Mouse (Mus musculus) limb, embryonic 15.5 days (tissue): ENCODE results near the gene Atxn7l1. TPM values are rescaled to one million over a fixed set of nuclear protein-coding genes. Genes with fewer than 3 reads are reported as not detected.

Experiments
- ATAC-seq: fragments of 200-750 bp; cut with Nextera tagmentation; 2 replicates; pipeline ENCODE4 v1.8.0; 2017; ENCODE audit warnings: low read depth, moderate TSS enrichment; ENCODE audit not compliant: insufficient number of reproducible peaks, low FRiP score, low TSS enrichment
- H3K27ac ChIP-seq: fragments of 300-500 bp; sonication (generic); 2 replicates; pipeline ENCODE4 v1.5.1; 2015; ENCODE audit warnings: moderate library complexity, mild to moderate bottlenecking, inconsistent platforms
- H3K27me3 ChIP-seq: fragments of 300-500 bp; sonication (generic); 2 replicates; pipeline ENCODE4 v1.6.1; 2015; ENCODE audit warnings: inconsistent platforms
- H3K36me3 ChIP-seq: fragments of 300-500 bp; sonication (generic); 2 replicates; pipeline ENCODE4 v1.6.1; 2015; ENCODE audit warnings: inconsistent platforms
- H3K4me1 ChIP-seq: fragments of 300-500 bp; sonication (generic); 2 replicates; pipeline ENCODE4 v1.6.1; 2015; ENCODE audit warnings: inconsistent platforms
- H3K4me2 ChIP-seq: fragments of 300-500 bp; sonication (generic); 2 replicates; pipeline ENCODE4 v1.6.1; 2015; ENCODE audit warnings: mild to moderate bottlenecking, inconsistent platforms
- H3K4me3 ChIP-seq: fragments of 300-500 bp; sonication (generic); 2 replicates; pipeline ENCODE4 v1.5.1; 2015; ENCODE audit warnings: mild to moderate bottlenecking, inconsistent platforms
- H3K9ac ChIP-seq: fragments of 300-500 bp; sonication (generic); 2 replicates; pipeline ENCODE4 v1.6.1; 2015; ENCODE audit warnings: inconsistent platforms
- H3K9me3 ChIP-seq: fragments of 300-500 bp; sonication (generic); 2 replicates; pipeline ENCODE4 v1.6.1; 2016; ENCODE audit warnings: inconsistent platforms
- WGBS: fragments of 180-500 bp; shearing (Covaris S2); methylation state at CpG from one replicate; pipeline ENCODE4 v1.1.7; 2015; 5-methylcytosine and 5-hydroxymethylcytosine counted together
- polyA plus RNA-seq: library from polyadenylated mRNA; unstranded; fragments of >200 nt; fragmentation: Nextera tagmentation; extraction: Ambion mirVana; gene quantifications from 2 replicates; pipeline ENCODE4 v1.2.1, GENCODE M21; 2015

Gene Atxn7l1
- polyA plus RNA-seq, 1 experiment from 2014 or later = 10.9 TPM

DNA sequence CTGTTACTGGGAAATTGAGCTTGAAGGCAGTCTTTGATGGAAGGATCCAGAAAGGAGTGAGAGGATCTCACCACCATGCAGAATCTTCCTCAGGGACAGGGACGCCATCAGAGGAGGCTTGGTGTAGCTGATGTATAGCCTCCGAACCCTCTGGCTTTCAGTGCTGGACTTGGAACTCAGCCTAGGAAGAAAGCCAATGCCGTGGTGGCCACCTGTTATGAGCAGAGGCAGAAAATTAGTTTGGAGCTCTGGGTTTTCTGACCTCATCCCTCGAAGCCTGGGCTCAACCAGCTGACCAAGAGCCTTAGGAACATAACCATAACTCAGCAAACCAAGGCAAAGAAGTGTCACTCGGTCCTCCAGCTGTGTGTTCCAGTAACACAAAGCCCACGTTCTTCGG is 71.9 kb downstream of the Atxn7l1 start:
- H3K36me3 ChIP-seq = no peaks in the 10 kb centered on the region
- no peak overlapping the region for H3K4me3 ChIP-seq
- peaks cover 17% of the 10 kb centered on the region for H3K4me1 ChIP-seq
- WGBS = 64% methylated on average over 7 of the region's 7 CpGs
- H3K9me3 ChIP-seq = no peaks in the 10 kb centered on the region
- H3K27me3 ChIP-seq = no peaks in the 10 kb centered on the region
- H3K9ac ChIP-seq = no peak overlapping the region
- no peak for ATAC-seq
- H3K4me2 ChIP-seq = no peak overlapping the region
- no peak overlapping the region for H3K27ac ChIP-seq

DNA sequence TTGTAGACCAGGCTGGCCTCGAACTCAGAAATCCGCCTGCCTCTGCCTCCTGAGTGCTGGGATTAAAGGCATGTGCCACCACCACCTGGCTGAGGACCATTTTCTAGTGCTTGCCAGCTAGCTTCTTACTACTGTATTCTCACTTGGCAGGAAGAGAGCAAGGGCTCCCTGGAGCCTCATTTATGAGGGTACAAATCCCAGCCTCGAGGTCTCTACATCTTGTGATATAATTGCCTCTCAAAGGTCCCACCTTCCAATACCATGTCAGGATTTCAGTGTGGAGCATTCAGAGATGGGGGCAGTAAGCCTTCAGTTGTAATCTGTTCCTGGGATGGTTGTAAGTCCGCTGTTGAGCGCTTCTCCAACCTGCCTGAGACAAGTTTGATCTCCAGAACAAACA is 72.6 kb downstream of the Atxn7l1 start:
- no peaks in the 10 kb centered on the region for H3K36me3 ChIP-seq
- H3K27ac ChIP-seq = no peak overlapping the region
- H3K4me3 ChIP-seq = no peak overlapping the region
- ATAC-seq = no peak
- H3K27me3 ChIP-seq = no peaks in the 10 kb centered on the region
- WGBS = 69% methylated on average over 5 of the region's 5 CpGs
- no peak overlapping the region for H3K9ac ChIP-seq
- H3K9me3 ChIP-seq = no peaks in the 10 kb centered on the region
- no peak overlapping the region for H3K4me2 ChIP-seq
- peaks cover 17% of the 10 kb centered on the region for H3K4me1 ChIP-seq

GRCm38 (mm10) chr12:33220509-33221051 is 73.1 kb downstream of the Atxn7l1 start:
- Histone ChIP-seq H3K9ac (no peak overlapping the region), H3K36me3 (no peaks in the 10 kb centered on the region), H3K9me3 (no peaks in the 10 kb centered on the region), H3K4me1 (peaks cover 17% of the 10 kb centered on the region), H3K27ac (no peak overlapping the region), H3K27me3 (no peaks in the 10 kb centered on the region), H3K4me3 (no peak overlapping the region), H3K4me2 (no peak overlapping the region)
- ATAC-seq = no peak
- 69% methylated on average over 11 of the region's 11 CpGs for WGBS

DNA sequence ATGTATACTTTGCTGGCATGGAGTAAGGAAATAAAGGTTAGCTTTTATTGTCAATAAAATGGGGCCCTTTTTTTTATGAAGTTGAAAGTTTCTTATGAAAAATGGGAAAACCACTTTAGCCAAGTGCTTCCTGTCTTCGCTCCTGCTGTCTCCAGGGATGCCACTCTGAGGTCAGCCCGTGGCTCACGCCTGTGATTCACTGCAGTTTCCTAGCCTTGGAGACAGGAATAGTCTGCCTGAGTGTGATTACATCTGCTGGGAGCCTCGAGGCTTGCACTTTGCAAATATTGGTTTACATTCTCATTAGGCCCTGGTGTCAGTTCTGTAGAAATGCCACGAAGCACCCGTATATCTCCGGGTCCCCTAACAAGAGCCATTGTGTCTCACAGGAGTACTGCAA is 74.7 kb downstream of the Atxn7l1 start:
- Histone ChIP-seq H3K9me3 (no peaks in the 10 kb centered on the region), H3K27ac (no peak overlapping the region; the same call in 1 of the 2 replicates), H3K9ac (no peak overlapping the region), H3K4me1 (peaks cover 17% of the 10 kb centered on the region), H3K4me3 (no peak overlapping the region), H3K4me2 (no peak overlapping the region), H3K36me3 (no peaks in the 10 kb centered on the region), H3K27me3 (no peaks in the 10 kb centered on the region)
- ATAC-seq = no peak
- 46% methylated on average over 7 of the region's 7 CpGs for WGBS

DNA sequence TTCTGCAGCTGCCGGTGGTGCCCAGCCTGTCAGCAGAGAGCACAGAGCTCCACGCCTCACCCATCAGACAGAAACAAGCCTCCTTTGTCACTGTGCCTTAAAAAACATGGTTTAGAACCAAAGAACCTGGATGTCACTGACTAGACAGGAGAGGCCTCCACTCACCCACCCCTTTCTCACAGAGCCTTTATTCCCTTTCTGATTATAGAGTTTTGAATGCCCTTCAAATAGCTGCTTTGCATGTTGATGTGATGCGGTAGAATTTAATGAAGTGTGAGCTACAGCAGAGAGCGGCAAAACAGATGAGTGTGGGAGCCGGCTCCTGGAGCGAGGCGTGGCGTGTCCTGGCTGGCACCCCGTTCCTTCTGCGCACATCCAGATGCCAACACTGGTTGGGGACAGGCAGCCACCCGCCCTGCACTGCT is 77.6 kb downstream of the Atxn7l1 start:
- no peak for ATAC-seq
- H3K27me3 ChIP-seq = no peaks in the 10 kb centered on the region
- peaks cover 13% of the 10 kb centered on the region for H3K4me1 ChIP-seq
- no peak overlapping the region for H3K4me3 ChIP-seq
- H3K9me3 ChIP-seq = no peaks in the 10 kb centered on the region
- H3K36me3 ChIP-seq = no peaks in the 10 kb centered on the region
- WGBS = 46% methylated on average over 11 of the region's 11 CpGs
- H3K9ac ChIP-seq = no peak overlapping the region
- no peak overlapping the region for H3K4me2 ChIP-seq
- H3K27ac ChIP-seq = no peak overlapping the region

DNA sequence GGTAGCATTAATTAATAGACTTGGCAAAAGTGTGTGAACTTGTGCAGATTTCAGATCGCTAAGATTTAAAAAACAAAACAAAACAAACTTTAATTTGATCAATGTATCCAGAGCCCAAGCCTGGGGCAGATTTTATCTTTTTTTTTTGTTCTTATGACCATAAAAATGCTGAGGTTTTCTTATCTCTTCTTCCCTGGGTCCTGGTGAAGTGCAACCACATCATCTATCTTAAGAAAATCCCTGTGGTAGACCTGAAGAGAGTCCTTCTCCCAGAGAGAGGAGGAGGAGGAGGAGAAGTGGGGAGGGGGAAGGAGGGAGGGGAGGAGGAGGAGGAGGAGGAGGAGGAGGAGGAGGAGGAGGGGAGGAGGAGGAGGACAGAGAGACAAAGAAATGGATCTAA is 78.5 kb downstream of the Atxn7l1 start:
- H3K36me3 ChIP-seq = no peaks in the 10 kb centered on the region
- no peak overlapping the region for H3K4me3 ChIP-seq
- WGBS = 82% methylated on average over 1 of the region's 1 CpGs
- ATAC-seq = no peak
- no peaks in the 10 kb centered on the region for H3K27me3 ChIP-seq
- no peak overlapping the region for H3K9ac ChIP-seq
- H3K4me1 ChIP-seq = peaks cover 9% of the 10 kb centered on the region
- H3K27ac ChIP-seq = no peak overlapping the region
- H3K4me2 ChIP-seq = no peak overlapping the region
- no peaks in the 10 kb centered on the region for H3K9me3 ChIP-seq

- no peak for ATAC-seq
- WGBS = 66% methylated on average over 10 of the region's 10 CpGs
- no peaks in the 10 kb centered on the region for H3K27me3 ChIP-seq
- no peak overlapping the region for H3K4me2 ChIP-seq
- peaks cover 8% of the 10 kb centered on the region for H3K4me1 ChIP-seq
- no peak overlapping the region for H3K4me3 ChIP-seq
- no peaks in the 10 kb centered on the region for H3K36me3 ChIP-seq
- H3K27ac ChIP-seq = no peak overlapping the region
- no peak overlapping the region for H3K9ac ChIP-seq
- no peaks in the 10 kb centered on the region for H3K9me3 ChIP-seq
Observed at GRCm38 (mm10) chr12:33226596-33226995, 79.1 kb downstream of the Atxn7l1 start.

- Histone ChIP-seq H3K9ac (no peak overlapping the region), H3K4me1 (peaks cover 12% of the 10 kb centered on the region), H3K4me2 (no peak overlapping the region), H3K36me3 (no peaks in the 10 kb centered on the region), H3K27ac (no peak overlapping the region), H3K9me3 (no peaks in the 10 kb centered on the region), H3K4me3 (no peak overlapping the region), H3K27me3 (no peaks in the 10 kb centered on the region)
- WGBS = 56% methylated on average over 4 of the region's 4 CpGs
- ATAC-seq = no peak
Observed at GRCm38 (mm10) chr12:33235314-33235713, 87.8 kb downstream of the Atxn7l1 start.

GRCm38 (mm10) chr12:33235771-33236323 is 88.4 kb downstream of the Atxn7l1 start:
- no peak overlapping the region for H3K4me3 ChIP-seq
- no peak overlapping the region for H3K9ac ChIP-seq
- no peaks in the 10 kb centered on the region for H3K36me3 ChIP-seq
- H3K27me3 ChIP-seq = no peaks in the 10 kb centered on the region
- ATAC-seq = no peak
- H3K4me2 ChIP-seq = no peak overlapping the region
- no peaks in the 10 kb centered on the region for H3K9me3 ChIP-seq
- WGBS = 53% methylated on average over 13 of the region's 13 CpGs
- H3K4me1 ChIP-seq = peaks cover 12% of the 10 kb centered on the region
- no peak overlapping the region for H3K27ac ChIP-seq

DNA sequence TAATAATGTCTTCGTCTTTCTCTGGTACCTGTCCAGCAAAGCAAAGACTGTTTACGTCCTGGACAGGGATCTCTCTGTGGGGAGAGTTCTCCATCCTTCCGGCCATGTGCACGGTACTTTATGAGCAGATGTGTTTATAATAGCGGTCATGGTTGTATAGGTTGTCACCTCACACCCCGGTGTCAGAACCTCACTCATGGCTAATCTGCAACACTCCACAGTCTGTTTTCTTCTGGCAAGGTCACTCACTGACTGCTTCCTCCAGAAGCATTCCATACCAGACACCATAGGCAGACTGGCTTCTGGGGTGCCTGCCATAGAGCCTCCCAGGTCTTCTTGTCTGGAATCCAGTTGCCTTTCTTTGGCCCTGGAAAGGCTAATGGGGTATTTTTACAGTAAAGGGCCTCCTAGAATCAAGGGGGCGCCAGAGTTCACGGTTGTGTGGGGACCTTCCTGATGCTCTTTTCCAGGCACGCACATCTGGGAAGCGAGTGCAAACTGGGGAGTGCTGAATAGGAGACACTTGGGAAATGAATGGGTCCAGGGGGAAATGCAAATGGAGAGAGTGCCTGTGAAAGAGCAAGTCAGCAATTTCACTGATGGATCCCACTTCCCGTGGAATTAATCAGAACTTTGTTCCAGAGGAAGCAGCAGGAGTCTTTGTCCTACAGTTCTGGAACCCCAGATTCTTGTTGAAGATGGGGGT is 89.0 kb downstream of the Atxn7l1 start:
- Histone ChIP-seq H3K9me3 (no peaks in the 10 kb centered on the region), H3K9ac (no peak overlapping the region), H3K4me2 (no peak overlapping the region), H3K4me3 (no peak overlapping the region), H3K36me3 (no peaks in the 10 kb centered on the region), H3K27ac (no peak overlapping the region), H3K4me1 (peaks cover 12% of the 10 kb centered on the region), H3K27me3 (no peaks in the 10 kb centered on the region)
- 58% methylated on average over 11 of the region's 11 CpGs for WGBS
- no peak for ATAC-seq

DNA sequence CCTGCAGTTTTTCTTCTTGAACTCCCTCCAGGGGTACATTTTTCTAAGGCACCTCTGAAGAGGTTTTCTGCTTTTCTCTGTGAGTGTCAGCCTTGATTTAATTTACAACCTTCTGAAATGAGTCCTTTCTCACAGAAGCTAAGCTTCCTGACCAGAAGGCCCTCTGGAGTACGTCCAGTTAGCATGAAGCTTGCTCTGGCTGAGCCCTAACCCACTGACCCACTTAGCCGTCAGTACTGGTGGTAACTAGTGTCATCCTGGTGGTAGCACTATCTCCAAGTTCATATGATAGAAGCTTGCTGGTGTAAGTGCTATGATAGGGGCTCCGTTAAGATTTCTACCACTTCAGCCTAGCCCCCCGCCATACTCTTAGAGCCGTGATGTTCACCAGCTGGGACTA is 89.6 kb downstream of the Atxn7l1 start:
- 89% methylated on average over 5 of the region's 5 CpGs for WGBS
- Histone ChIP-seq H3K9ac (no peak overlapping the region), H3K4me3 (no peak overlapping the region), H3K27me3 (no peaks in the 10 kb centered on the region), H3K4me2 (no peak overlapping the region), H3K36me3 (no peaks in the 10 kb centered on the region), H3K4me1 (peaks cover 12% of the 10 kb centered on the region), H3K27ac (no peak overlapping the region), H3K9me3 (no peaks in the 10 kb centered on the region)
- no peak for ATAC-seq

- 88% methylated on average over 8 of the region's 8 CpGs for WGBS
- no peak overlapping the region for H3K27ac ChIP-seq
- no peaks in the 10 kb centered on the region for H3K27me3 ChIP-seq
- ATAC-seq = no peak
- no peaks in the 10 kb centered on the region for H3K36me3 ChIP-seq
- H3K9ac ChIP-seq = no peak overlapping the region
- no peak overlapping the region for H3K4me2 ChIP-seq
- H3K4me1 ChIP-seq = peaks cover 18% of the 10 kb centered on the region
- no peaks in the 10 kb centered on the region for H3K9me3 ChIP-seq
- no peak overlapping the region for H3K4me3 ChIP-seq
Observed at GRCm38 (mm10) chr12:33242679-33243078, 95.2 kb downstream of the Atxn7l1 start.
